Mouse (Mus musculus) intestine, postnatal 0 days (tissue): ENCODE results near the gene Kcnk13. TPM values are rescaled to one million over a fixed set of nuclear protein-coding genes. Genes with fewer than 3 reads are reported as not detected.

Source experiments
- ATAC-seq: fragments of 200-750 bp; cut with Nextera tagmentation; 2 replicates; pipeline ENCODE4 v1.8.0; 2017; ENCODE audit warnings: mild to moderate bottlenecking, moderate TSS enrichment, moderate library complexity
- H3K27ac ChIP-seq: fragments of 300-500 bp; sonication (generic); 2 replicates; pipeline ENCODE4 v1.5.1; 2014; ENCODE audit warnings: mild to moderate bottlenecking, low read depth, low read length, moderate library complexity
- H3K27me3 ChIP-seq: fragments of 300-500 bp; sonication (generic); replicated peaks from 2 replicates; pipeline ENCODE4 v1.6.1; 2014; ENCODE audit warnings: low read length, mixed read lengths; ENCODE audit not compliant: control insufficient read depth, insufficient read depth
- H3K36me3 ChIP-seq: fragments of 300-500 bp; sonication (generic); 2 replicates; pipeline ENCODE4 v1.6.1; 2014; ENCODE audit warnings: mild to moderate bottlenecking, moderate library complexity; ENCODE audit not compliant: control insufficient read depth, insufficient read depth
- H3K4me1 ChIP-seq: fragments of 300-500 bp; sonication (generic); replicated peaks from 2 replicates; pipeline ENCODE4 v1.6.1; 2014; ENCODE audit warnings: antibody characterized with exemption, low read length, mixed read lengths; ENCODE audit not compliant: control insufficient read depth, insufficient read depth
- H3K4me2 ChIP-seq: fragments of 300-500 bp; sonication (generic); replicated peaks from 2 replicates; pipeline ENCODE4 v1.6.1; 2014; ENCODE audit warnings: low read depth, mild to moderate bottlenecking, moderate library complexity
- H3K4me3 ChIP-seq: fragments of 300-500 bp; sonication (generic); 2 replicates; pipeline ENCODE4 v1.5.1; 2014; ENCODE audit warnings: low read depth, low read length
- H3K9ac ChIP-seq: fragments of 300-500 bp; sonication (generic); 2 replicates; pipeline ENCODE4 v1.6.1; 2014; ENCODE audit warnings: mild to moderate bottlenecking, low read depth, low read length
- H3K9me3 ChIP-seq: fragments of 300-500 bp; sonication (generic); 2 replicates; pipeline ENCODE4 v1.6.1; 2016; ENCODE audit warnings: mixed run types; ENCODE audit not compliant: control insufficient read depth
- CTCF ChIP-seq: sonication (generic); IDR thresholded peaks from 2 replicates; pipeline ENCODE4 v1.5.1; 2016; ENCODE audit warnings: low read depth, mild to moderate bottlenecking, control low read depth, antibody characterized with exemption, moderate library complexity
- WGBS: fragments of 180-500 bp; shearing (Covaris S2); extraction: QIAGEN DNeasy Blood & Tissue Kit; methylation state at CpG from one replicate; pipeline ENCODE4 v1.1.7; 2014; 5-methylcytosine and 5-hydroxymethylcytosine counted together
- microRNA-seq: library from miRNA; unstranded; fragments of <30 nt; microRNA quantifications from one replicate; pipeline ENCODE4, GENCODE M21; 2016
- polyA plus RNA-seq: library from polyadenylated mRNA; unstranded; fragments of >200 nt; fragmentation: Nextera tagmentation; extraction: Ambion mirVana; gene quantifications from 2 replicates; pipeline ENCODE4 v1.2.1, GENCODE M21; 2015

Gene Kcnk13
- polyA plus RNA-seq, 1 experiment from 2014 or later: 0.43 TPM

GRCm38 (mm10) chr12:100104530-100104929 lies 140.2 kb downstream of the Kcnk13 start:
- Histone ChIP-seq H3K36me3 (no peaks in the 10 kb centered on the region), H3K9ac (no peak overlapping the region), H3K27ac (no peak overlapping the region), H3K27me3 (no peaks in the 10 kb centered on the region), H3K4me1 (no peaks in the 10 kb centered on the region), H3K9me3 (no peaks in the 10 kb centered on the region), H3K4me2 (no peak overlapping the region), H3K4me3 (no peak overlapping the region)
- WGBS: 88% methylated on average over 5 of the region's 5 CpGs
- TF ChIP-seq CTCF: no peak
- ATAC-seq: no peak

GRCm38 (mm10) chr12:100106275-100106895 lies 142.1 kb downstream of the Kcnk13 start:
- Histone ChIP-seq H3K27ac (no peak overlapping the region), H3K4me3 (no peak overlapping the region), H3K36me3 (no peaks in the 10 kb centered on the region), H3K9me3 (no peaks in the 10 kb centered on the region), H3K27me3 (no peaks in the 10 kb centered on the region), H3K4me1 (peaks cover 4% of the 10 kb centered on the region; the same call in 1 of the 2 replicates), H3K4me2 (no peak overlapping the region; the same call in 1 of the 2 replicates), H3K9ac (no peak overlapping the region)
- peak; percentile 33 for ATAC-seq
- TF ChIP-seq CTCF: peak; percentile 86
- 10% methylated on average over 20 of the region's 20 CpGs for WGBS

- Histone ChIP-seq H3K4me2 (no peak overlapping the region), H3K9me3 (no peaks in the 10 kb centered on the region), H3K27ac (no peak overlapping the region), H3K4me3 (no peak overlapping the region), H3K9ac (no peak overlapping the region), H3K27me3 (no peaks in the 10 kb centered on the region), H3K4me1 (peaks cover 4% of the 10 kb centered on the region; the same call in 1 of the 2 replicates), H3K36me3 (peaks cover 3% of the 10 kb centered on the region; the same call in 1 of the 2 replicates)
- no peak for ATAC-seq
- no peak for TF ChIP-seq CTCF
- WGBS: 61% methylated on average over 4 of the region's 4 CpGs
Observed at GRCm38 (mm10) chr12:100107436-100107835, 143.1 kb downstream of the Kcnk13 start.

DNA sequence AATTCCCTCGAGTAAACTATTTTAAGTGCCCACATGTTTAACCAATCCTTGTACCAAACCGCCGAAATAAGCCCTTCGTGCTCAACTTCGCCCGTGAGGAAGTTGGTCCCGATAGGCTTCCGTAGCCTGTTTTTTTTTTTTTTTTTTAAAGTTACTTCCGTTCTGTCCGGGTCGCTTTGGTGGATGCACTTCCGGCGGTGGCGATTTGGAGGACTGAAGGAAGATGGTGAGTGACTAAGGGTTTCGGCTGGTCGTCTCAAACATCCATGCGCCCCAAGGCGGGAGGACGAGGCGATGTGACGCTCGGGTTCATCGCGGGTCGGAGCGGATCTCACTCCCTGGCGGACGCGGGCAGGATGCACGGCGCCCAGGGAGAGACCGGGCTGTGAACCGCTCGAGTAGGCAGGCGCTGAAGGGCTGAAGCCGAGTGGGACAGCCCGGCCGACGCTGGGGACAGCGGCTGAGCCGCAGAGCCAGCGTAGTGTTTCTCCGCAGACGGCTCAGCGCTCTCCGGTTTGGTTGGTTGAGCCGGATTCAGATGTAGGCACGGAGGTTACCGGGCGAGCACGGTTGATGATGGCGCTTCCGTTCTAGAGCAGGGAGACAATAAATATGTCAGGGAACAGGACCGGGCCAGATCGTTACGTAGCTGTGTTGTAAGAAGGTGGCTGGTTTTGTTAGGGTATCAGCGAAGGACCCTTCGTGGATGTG lies 145.8 kb downstream of the Kcnk13 start, which contains the start of gene Psmc1:
Gene Psmc1, plus strand, starts transcription at position 169 of the 711 bp plus-strand sequence.
- Histone ChIP-seq H3K9ac (peak within 1 kb of the TSS; percentile 79), H3K27ac (peak within 1 kb of the TSS; percentile 83), H3K4me3 (peak within 1 kb of the TSS; percentile 92), H3K4me1 (peaks cover 4% of the 10 kb centered on the region; the same call in 1 of the 2 replicates), H3K4me2 (peak within 1 kb of the TSS; percentile 75), H3K9me3 (no peaks in the 10 kb centered on the region), H3K27me3 (no peaks in the 10 kb centered on the region), H3K36me3 (peaks cover 24% of the 10 kb centered on the region)
- no peak for TF ChIP-seq CTCF
- peak; percentile 78 for ATAC-seq
- WGBS: under 1% methylated on average over 58 of the region's 58 CpGs

Small RNAs within 50 kb of the gene (microRNA-seq; reads per million reads assigned to microRNA genes)
- gene Gm23291: not detected

Other genes with a start within 250 kb of the Kcnk13 start
- 3.2 and 3.3 TPM in 2 replicates for gene Efcab11, start 80.1 kb upstream of the Kcnk13 start, polyA plus RNA-seq
- gene Tdp1, start 80.0 kb upstream of the Kcnk13 start, polyA plus RNA-seq: 9.1 and 9.6 TPM in 2 replicates
- 154 and 155 TPM in 2 replicates for gene Psmc1, start 145.7 kb downstream of the Kcnk13 start, polyA plus RNA-seq
- 7.8 and 8.6 TPM in 2 replicates for gene Nrde2, start 195.2 kb downstream of the Kcnk13 start, polyA plus RNA-seq
- 3,331 and 3,461 TPM in 2 replicates for gene Calm1, start 234.9 kb downstream of the Kcnk13 start, polyA plus RNA-seq